Mouse (Mus musculus) cerebellum, adult 11 months (tissue): ENCODE results near the gene Dazap1.
"Not testable (repeated sequence)": the region's sequence is repeated elsewhere in the genome, so short reads cannot be mapped to it uniquely, and the experiment has no call there.

ENCODE experiments used
- DNase-seq: peaks from one replicate; pipeline ENCODE4 v3.0.0; 2022

Dazap1 gene

GRCm38 (mm10) chr10:80260642-80261584 lies at the start of gene Dazap1, which contains the start of gene Gamt:
Dazap1 (plus strand) TSS chr10:80261486.
Gamt (minus strand) TSS chr10:80261012.
- peak; percentile 91 for DNase-seq

- DNase-seq: not testable (repeated sequence)
Measured at GRCm38 (mm10) chr10:80211547-80212103, 49.7 kb upstream of the Dazap1 start.

GRCm38 (mm10) chr10:80215048-80215772 lies 46.1 kb upstream of the Dazap1 start:
- DNase-seq: no peak

- DNase-seq: no peak
Measured at GRCm38 (mm10) chr10:80220676-80221075, 40.6 kb upstream of the Dazap1 start.

GRCm38 (mm10) chr10:80223137-80223536 lies 38.1 kb upstream of the Dazap1 start:
- DNase-seq: not testable (repeated sequence)

GRCm38 (mm10) chr10:80226071-80226415 lies 35.2 kb upstream of the Dazap1 start:
- no peak for DNase-seq

GRCm38 (mm10) chr10:80226416-80227165 lies 34.7 kb upstream of the Dazap1 start, which contains the start of gene Mum1:
Mum1 (plus strand) TSS chr10:80226434.
- peak; percentile 99 for DNase-seq

- no peak for DNase-seq
Measured at GRCm38 (mm10) chr10:80227166-80227539, 34.1 kb upstream of the Dazap1 start.

GRCm38 (mm10) chr10:80227877-80228775 lies 33.2 kb upstream of the Dazap1 start:
- no peak for DNase-seq

GRCm38 (mm10) chr10:80236145-80236825 lies 25.0 kb upstream of the Dazap1 start:
- DNase-seq: no peak

GRCm38 (mm10) chr10:80237020-80237419 lies 24.3 kb upstream of the Dazap1 start:
- DNase-seq: no peak

- no peak for DNase-seq
Measured at GRCm38 (mm10) chr10:80238306-80238705, 23.0 kb upstream of the Dazap1 start.

GRCm38 (mm10) chr10:80239791-80240190 lies 21.5 kb upstream of the Dazap1 start:
- DNase-seq: no peak

GRCm38 (mm10) chr10:80242088-80242487 lies 19.2 kb upstream of the Dazap1 start:
- DNase-seq: no peak

GRCm38 (mm10) chr10:80242607-80243006 lies 18.7 kb upstream of the Dazap1 start:
- no peak for DNase-seq

- DNase-seq: peak; percentile 63
Measured at GRCm38 (mm10) chr10:80244791-80245399, 16.4 kb upstream of the Dazap1 start.

GRCm38 (mm10) chr10:80245600-80245999 lies 15.7 kb upstream of the Dazap1 start:
- peak; percentile 81 for DNase-seq

GRCm38 (mm10) chr10:80247849-80248248 lies 13.4 kb upstream of the Dazap1 start:
- no peak for DNase-seq

GRCm38 (mm10) chr10:80248437-80248836 lies 12.8 kb upstream of the Dazap1 start:
- DNase-seq: not testable (repeated sequence)

- peak; percentile 97 for DNase-seq
Measured at GRCm38 (mm10) chr10:80248971-80249640, 12.2 kb upstream of the Dazap1 start, which contains the start of gene Ndufs7. Ndufs7 (plus strand) TSS chr10:80249121.
